Comparison of ENCODE assay signal across 9 mouse cellular contexts in the genomic region with DNA sequence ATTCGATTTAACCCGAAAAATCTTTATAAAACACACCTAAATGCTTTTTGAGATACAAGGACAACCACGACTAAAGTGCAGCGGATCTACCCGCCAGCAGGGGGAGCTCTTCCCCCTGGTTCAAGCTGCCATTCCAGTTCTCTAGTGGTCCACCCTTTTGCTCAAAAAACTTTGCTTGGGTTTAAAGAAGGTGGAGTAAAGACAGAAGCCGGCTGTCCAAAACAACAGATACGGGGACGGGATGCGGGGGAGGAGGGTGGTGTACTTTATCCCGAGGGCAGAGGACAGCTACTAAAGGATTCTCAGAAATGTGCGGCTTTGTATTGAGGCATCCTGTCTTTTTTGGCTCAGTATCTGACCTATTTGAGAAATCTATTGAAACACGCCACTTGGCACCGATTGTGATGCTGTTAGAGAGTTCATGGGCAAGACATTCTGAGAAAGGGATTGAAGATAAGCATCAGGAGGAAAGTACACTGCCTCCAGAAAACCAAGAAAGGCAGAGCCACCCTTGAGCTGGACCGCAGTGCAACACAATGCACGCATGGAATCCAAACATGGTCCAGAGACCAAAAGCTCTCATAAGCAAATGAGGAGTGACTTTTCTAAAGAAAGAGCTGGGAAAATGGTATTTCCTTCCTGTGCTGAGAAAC.
DNase-seq lines count a peak whose midpoint lies in the region; ATAC-seq and TF ChIP-seq lines count a peak whose summit lies in the region.
"Had no signal": no experiment of that assay in that cellular context is flagged by ENCODE, and none has a peak within 500 bp of the region (broad histone marks: within the 10 kb centered on the region; RNA-seq: fewer than 3 reads in every experiment).

No protein-coding gene starts in this region.

- H3K27ac ChIP-seq in heart, embryonic 12.5 days (ENCODE audit: poor library complexity, severe bottlenecking) = no peak overlapping the region
- H3K27ac ChIP-seq in testis, adult 2 months (ENCODE audit: control insufficient read depth, insufficient read depth, low read depth, low read length) = peak overlapping the region; percentile 14; the same call in 1 of the 2 replicates
- H3K27ac ChIP-seq: liver, embryonic 15.5 days had no signal

- H3K4me3 ChIP-seq in heart, embryonic 12.5 days = no peak overlapping the region
- H3K4me3 ChIP-seq in testis, adult 2 months (ENCODE audit: control insufficient read depth, low read depth, low read length) = no peak overlapping the region
- H3K4me3 ChIP-seq: liver, embryonic 15.5 days had no signal

- H3K4me2 ChIP-seq in heart, embryonic 12.5 days = no peak overlapping the region
- H3K4me2 ChIP-seq: liver, embryonic 15.5 days had no signal

- no peak overlapping the region for H3K9ac ChIP-seq in heart, embryonic 12.5 days
- H3K9ac ChIP-seq: liver, embryonic 15.5 days had no signal

- no peaks in the 10 kb centered on the region for H3K4me1 ChIP-seq in heart, embryonic 12.5 days (replicated peaks)
- H3K4me1 ChIP-seq in testis, adult 2 months (ENCODE audit: control insufficient read depth, insufficient read depth, low read length) = no peaks in the 10 kb centered on the region
- H3K4me1 ChIP-seq: liver, embryonic 15.5 days had no signal

- peak; percentile 46 to 68 for DNase-seq in heart, adult 18-20 months
- peak; percentile 98 for DNase-seq in Muller cell, postnatal 12 days (ENCODE audit: inconsistent ontology term)
- DNase-seq in cerebellum, adult 8-10 months = peak; percentile 48
- DNase-seq in frontal cortex, adult 2 months (ENCODE audit: extremely low spot score in 1 of 2, low spot score in 1 of 2) = peak; percentile 38 to 77
- DNase-seq in layer of hippocampus, postnatal 10 days (ENCODE audit: low spot score in 2 of 2) = peak; percentile 46 to 54

- peak; percentile 87 for TF ChIP-seq CTCF in testis, adult 2 months (IDR thresholded peaks at IDR 0.05; ENCODE audit: control insufficient read depth, insufficient read depth, insufficient replicate concordance, low read depth, low read length)

- no peaks in the 10 kb centered on the region for H3K36me3 ChIP-seq in heart, embryonic 12.5 days
- H3K36me3 ChIP-seq in testis, adult 2 months (ENCODE audit: control insufficient read depth, insufficient read depth, low read length) = no peaks in the 10 kb centered on the region
- H3K36me3 ChIP-seq: liver, embryonic 15.5 days had no signal

- 34% methylated on average over 15 of the region's 15 CpGs for WGBS in heart, embryonic 12.5 days

- no peaks in the 10 kb centered on the region for H3K27me3 ChIP-seq in heart, embryonic 12.5 days (replicated peaks)
- no peaks in the 10 kb centered on the region for H3K27me3 ChIP-seq in testis, adult 2 months (ENCODE audit: control insufficient read depth, insufficient read depth, low read length)
- H3K27me3 ChIP-seq: liver, embryonic 15.5 days had no signal

- no peaks in the 10 kb centered on the region for H3K9me3 ChIP-seq in heart, embryonic 12.5 days (replicated peaks)
- H3K9me3 ChIP-seq: liver, embryonic 15.5 days had no signal

- no peak for ATAC-seq in heart, embryonic 12.5 days (ENCODE audit: insufficient number of reproducible peaks, low FRiP score)
- ATAC-seq in megakaryocyte progenitor cell, adult 5-6 weeks (replicated peaks; ENCODE audit: poor library complexity) = peak; percentile 73; the same call in 1 of the 2 replicates

- TF ChIP-seq POLR2A in testis, adult 2 months (IDR thresholded peaks at IDR 0.05; ENCODE audit: control insufficient read depth, low read depth, low read length) = no peak

Comparison
In these comparisons a context has a peak if more than half of its experiments do, and no peak if none do; other contexts are left out.
1. DNase-seq: peak in every context shown above with its lines; median percentile 98 in Muller cell, postnatal 12 days; 58 in frontal cortex, adult 2 months; 57 in heart, adult 18-20 months; 50 in layer of hippocampus, postnatal 10 days; 48 in cerebellum, adult 8-10 months.